Mouse (Mus musculus): ENCODE results near the gene Mmp9. TPM values are rescaled to one million over a fixed set of nuclear protein-coding genes. Genes with fewer than 3 reads are reported as not detected.
A peak's percentile ranks its signal among the peaks of the same experiment; 100 is the strongest.

Mmp9 gene
- polyA plus RNA-seq, 1 experiment from 2014 or later, result 46.1 TPM

- H3K36me3 ChIP-seq, result peaks cover 8% of the 10 kb centered on the region
- no peak overlapping the region for H3K4me3 ChIP-seq (replicated peaks)
- peaks cover 22% of the 10 kb centered on the region for H3K4me1 ChIP-seq
- H3K4me2 ChIP-seq (replicated peaks), result no peak overlapping the region
- WGBS, result 88% methylated on average over 2 of the region's 2 CpGs
- no peak for ATAC-seq (ENCODE audit: insufficient number of reproducible peaks, low FRiP score, low TSS enrichment, low read depth)
- no peaks in the 10 kb centered on the region for H3K27me3 ChIP-seq
- no peaks in the 10 kb centered on the region for H3K9me3 ChIP-seq (replicated peaks)
- no peak overlapping the region for H3K9ac ChIP-seq
- no peak overlapping the region for H3K27ac ChIP-seq (replicated peaks)
Observed at GRCm38 (mm10) chr2:164913428-164913786, 27.2 kb upstream of the Mmp9 start.

GRCm38 (mm10) chr2:164916820-164917219 lies 23.8 kb upstream of the Mmp9 start:
- no peaks in the 10 kb centered on the region for H3K9me3 ChIP-seq (replicated peaks)
- H3K27ac ChIP-seq (replicated peaks), result no peak overlapping the region
- no peaks in the 10 kb centered on the region for H3K27me3 ChIP-seq
- no peak overlapping the region for H3K4me3 ChIP-seq (replicated peaks)
- H3K4me2 ChIP-seq (replicated peaks), result no peak overlapping the region
- 0 out of 2 replicates have a peak, but pooled peaks cover 11% of the 10 kb centered on the region for H3K36me3 ChIP-seq
- H3K9ac ChIP-seq, result no peak overlapping the region
- peaks cover 6% of the 10 kb centered on the region for H3K4me1 ChIP-seq
- ATAC-seq (ENCODE audit: insufficient number of reproducible peaks, low FRiP score, low TSS enrichment, low read depth), result no peak
- WGBS, result 61% methylated on average over 5 of the region's 5 CpGs

GRCm38 (mm10) chr2:164917371-164917770 lies 23.2 kb upstream of the Mmp9 start:
- H3K4me3 ChIP-seq (replicated peaks), result no peak overlapping the region
- WGBS, result 55% methylated on average over 10 of the region's 10 CpGs
- no peak overlapping the region for H3K9ac ChIP-seq
- no peaks in the 10 kb centered on the region for H3K9me3 ChIP-seq (replicated peaks)
- no peak overlapping the region for H3K4me2 ChIP-seq (replicated peaks)
- H3K4me1 ChIP-seq, result peaks cover 3% of the 10 kb centered on the region
- ATAC-seq (ENCODE audit: insufficient number of reproducible peaks, low FRiP score, low TSS enrichment, low read depth), result no peak
- H3K36me3 ChIP-seq, result 0 out of 2 replicates have a peak, but pooled peaks cover 11% of the 10 kb centered on the region
- no peaks in the 10 kb centered on the region for H3K27me3 ChIP-seq
- no peak overlapping the region for H3K27ac ChIP-seq (replicated peaks)

- no peak for ATAC-seq (ENCODE audit: insufficient number of reproducible peaks, low FRiP score, low TSS enrichment, low read depth)
- Histone ChIP-seq H3K9ac (no peak overlapping the region), H3K27ac (replicated peaks) (no peak overlapping the region), H3K27me3 (no peaks in the 10 kb centered on the region), H3K4me2 (replicated peaks) (no peak overlapping the region), H3K4me1 (no peaks in the 10 kb centered on the region), H3K4me3 (replicated peaks) (no peak overlapping the region), H3K9me3 (replicated peaks) (no peaks in the 10 kb centered on the region), H3K36me3 (0 out of 2 replicates have a peak, but pooled peaks cover 11% of the 10 kb centered on the region)
- 56% methylated on average over 5 of the region's 5 CpGs for WGBS
Observed at GRCm38 (mm10) chr2:164918325-164918724, 22.3 kb upstream of the Mmp9 start.

GRCm38 (mm10) chr2:164921984-164922383 lies 18.6 kb upstream of the Mmp9 start:
- no peak for ATAC-seq (ENCODE audit: insufficient number of reproducible peaks, low FRiP score, low TSS enrichment, low read depth)
- no peaks in the 10 kb centered on the region for H3K27me3 ChIP-seq

GRCm38 (mm10) chr2:164923291-164923690 lies 17.3 kb upstream of the Mmp9 start:
- WGBS, result 71% methylated on average over 4 of the region's 4 CpGs

More at GRCm38 (mm10) chr2:164921984-164922383, 18.6 kb upstream of the Mmp9 start:
- Histone ChIP-seq H3K4me1 (peaks cover 5% of the 10 kb centered on the region), H3K36me3 (0 out of 2 replicates have a peak, but pooled peaks cover 11% of the 10 kb centered on the region), H3K4me2 (replicated peaks) (no peak overlapping the region), H3K9me3 (replicated peaks) (no peaks in the 10 kb centered on the region), H3K9ac (no peak overlapping the region), H3K27ac (replicated peaks) (no peak overlapping the region), H3K4me3 (replicated peaks) (no peak overlapping the region)
- 60% methylated on average over 7 of the region's 7 CpGs for WGBS

GRCm38 (mm10) chr2:164924100-164924857 lies 16.3 kb upstream of the Mmp9 start:
- Histone ChIP-seq H3K36me3 (0 out of 2 replicates have a peak, but pooled peaks cover 8% of the 10 kb centered on the region), H3K4me2 (replicated peaks) (no peak overlapping the region), H3K9me3 (replicated peaks) (no peaks in the 10 kb centered on the region), H3K27ac (replicated peaks) (no peak overlapping the region), H3K9ac (no peak overlapping the region), H3K4me1 (peaks cover 5% of the 10 kb centered on the region), H3K4me3 (replicated peaks) (no peak overlapping the region), H3K27me3 (no peaks in the 10 kb centered on the region)
- WGBS, result 29% methylated on average over 11 of the region's 11 CpGs
- peak; percentile 49; the same call in 1 of the 2 replicates for ATAC-seq (ENCODE audit: insufficient number of reproducible peaks, low FRiP score, low TSS enrichment, low read depth)

More at GRCm38 (mm10) chr2:164923291-164923690, 17.3 kb upstream of the Mmp9 start:
- H3K27ac ChIP-seq (replicated peaks), result no peak overlapping the region
- H3K27me3 ChIP-seq, result no peaks in the 10 kb centered on the region
- H3K9me3 ChIP-seq (replicated peaks), result no peaks in the 10 kb centered on the region
- H3K9ac ChIP-seq, result no peak overlapping the region
- no peak overlapping the region for H3K4me3 ChIP-seq (replicated peaks)
- H3K4me2 ChIP-seq (replicated peaks), result no peak overlapping the region
- 0 out of 2 replicates have a peak, but pooled peaks cover 11% of the 10 kb centered on the region for H3K36me3 ChIP-seq
- ATAC-seq (ENCODE audit: insufficient number of reproducible peaks, low FRiP score, low TSS enrichment, low read depth), result no peak
- peaks cover 5% of the 10 kb centered on the region for H3K4me1 ChIP-seq

GRCm38 (mm10) chr2:164930706-164931581 lies 9.6 kb upstream of the Mmp9 start:
- H3K9me3 ChIP-seq (replicated peaks), result no peaks in the 10 kb centered on the region
- peaks cover 8% of the 10 kb centered on the region for H3K4me1 ChIP-seq
- H3K27me3 ChIP-seq, result no peaks in the 10 kb centered on the region; the same call in 1 of the 2 replicates
- no peak; the same call in 1 of the 2 replicates for ATAC-seq (ENCODE audit: insufficient number of reproducible peaks, low FRiP score, low TSS enrichment, low read depth)
- H3K4me3 ChIP-seq (replicated peaks), result no peak overlapping the region
- H3K4me2 ChIP-seq (replicated peaks), result peak overlapping the region; percentile 1; the same call in 1 of the 2 replicates
- H3K36me3 ChIP-seq, result no peaks in the 10 kb centered on the region
- WGBS, result 24% methylated on average over 11 of the region's 11 CpGs
- 0 out of 2 replicates have a peak overlapping the region, but pooled peaks have one; percentile 28 for H3K27ac ChIP-seq (replicated peaks)
- H3K9ac ChIP-seq, result no peak overlapping the region

- H3K27me3 ChIP-seq, result peaks cover 16% of the 10 kb centered on the region
- no peak overlapping the region for H3K4me2 ChIP-seq (replicated peaks)
- no peak overlapping the region for H3K27ac ChIP-seq (replicated peaks)
- H3K4me1 ChIP-seq, result peaks cover 12% of the 10 kb centered on the region
- ATAC-seq (ENCODE audit: insufficient number of reproducible peaks, low FRiP score, low TSS enrichment, low read depth), result no peak
- H3K9ac ChIP-seq, result no peak overlapping the region
- H3K9me3 ChIP-seq (replicated peaks), result no peaks in the 10 kb centered on the region
- no peaks in the 10 kb centered on the region for H3K36me3 ChIP-seq
- 31% methylated on average over 10 of the region's 10 CpGs for WGBS
- H3K4me3 ChIP-seq (replicated peaks), result no peak overlapping the region
Observed at GRCm38 (mm10) chr2:164933534-164933933, 7.0 kb upstream of the Mmp9 start.

GRCm38 (mm10) chr2:164935991-164936390 lies 4.6 kb upstream of the Mmp9 start:
- no peak overlapping the region for H3K4me2 ChIP-seq (replicated peaks)
- no peaks in the 10 kb centered on the region for H3K9me3 ChIP-seq (replicated peaks)
- no peak overlapping the region for H3K4me3 ChIP-seq (replicated peaks)
- no peaks in the 10 kb centered on the region for H3K36me3 ChIP-seq
- no peak for ATAC-seq (ENCODE audit: insufficient number of reproducible peaks, low FRiP score, low TSS enrichment, low read depth)
- H3K27me3 ChIP-seq, result peaks cover 30% of the 10 kb centered on the region
- peaks cover 20% of the 10 kb centered on the region for H3K4me1 ChIP-seq
- no peak overlapping the region for H3K9ac ChIP-seq
- no peak overlapping the region for H3K27ac ChIP-seq (replicated peaks)
- 60% methylated on average over 4 of the region's 4 CpGs for WGBS
